Mouse (Mus musculus): ENCODE data around the gene Mfsd4a. TPM values are rescaled to one million over a fixed set of nuclear protein-coding genes. Genes with fewer than 3 reads are reported as not detected.

Mfsd4a gene
- polyA plus RNA-seq, 1 experiment from 2014 or later = 10.7 TPM

GRCm38 (mm10) chr1:132060036-132060769 is 7.7 kb downstream of the Mfsd4a start:
- DNase-seq (ENCODE audit: low spot score) (no peak), ATAC-seq (ENCODE audit: insufficient read depth, low FRiP score, low TSS enrichment) (no peak)
- Histone ChIP-seq H3K9me3 (ENCODE audit: control insufficient read depth, low read length) (no peaks in the 10 kb centered on the region), H3K4me1 (ENCODE audit: control insufficient read depth, insufficient read depth, low read length) (no peaks in the 10 kb centered on the region), H3K27me3 (ENCODE audit: control insufficient read depth, insufficient read depth, low read length) (no peaks in the 10 kb centered on the region), H3K9ac (ENCODE audit: low read length) (no peak overlapping the region), H3K4me3 (ENCODE audit: low read depth, low read length) (no peak overlapping the region), H3K27ac (ENCODE audit: low read depth, low read length) (no peak overlapping the region), H3K4me2 (ENCODE audit: low read depth) (no peak overlapping the region), H3K36me3 (ENCODE audit: control insufficient read depth, insufficient read depth, low read length) (no peaks in the 10 kb centered on the region)
- WGBS = 67% methylated on average over 7 of the region's 7 CpGs

GRCm38 (mm10) chr1:132058558-132058957 is 9.3 kb downstream of the Mfsd4a start:
- 90% methylated on average over 5 of the region's 5 CpGs for WGBS
- H3K9ac ChIP-seq (ENCODE audit: low read length) = no peak overlapping the region
- H3K4me2 ChIP-seq (ENCODE audit: low read depth) = no peak overlapping the region
- no peaks in the 10 kb centered on the region for H3K27me3 ChIP-seq (ENCODE audit: control insufficient read depth, insufficient read depth, low read length)
- DNase-seq (ENCODE audit: low spot score) (no peak), ATAC-seq (ENCODE audit: insufficient read depth, low FRiP score, low TSS enrichment) (no peak)
- H3K4me1 ChIP-seq (ENCODE audit: control insufficient read depth, insufficient read depth, low read length) = no peaks in the 10 kb centered on the region
- no peak overlapping the region for H3K4me3 ChIP-seq (ENCODE audit: low read depth, low read length)
- no peaks in the 10 kb centered on the region for H3K9me3 ChIP-seq (ENCODE audit: control insufficient read depth, low read length)
- H3K27ac ChIP-seq (ENCODE audit: low read depth, low read length) = no peak overlapping the region
- no peaks in the 10 kb centered on the region for H3K36me3 ChIP-seq (ENCODE audit: control insufficient read depth, insufficient read depth, low read length)

DNA sequence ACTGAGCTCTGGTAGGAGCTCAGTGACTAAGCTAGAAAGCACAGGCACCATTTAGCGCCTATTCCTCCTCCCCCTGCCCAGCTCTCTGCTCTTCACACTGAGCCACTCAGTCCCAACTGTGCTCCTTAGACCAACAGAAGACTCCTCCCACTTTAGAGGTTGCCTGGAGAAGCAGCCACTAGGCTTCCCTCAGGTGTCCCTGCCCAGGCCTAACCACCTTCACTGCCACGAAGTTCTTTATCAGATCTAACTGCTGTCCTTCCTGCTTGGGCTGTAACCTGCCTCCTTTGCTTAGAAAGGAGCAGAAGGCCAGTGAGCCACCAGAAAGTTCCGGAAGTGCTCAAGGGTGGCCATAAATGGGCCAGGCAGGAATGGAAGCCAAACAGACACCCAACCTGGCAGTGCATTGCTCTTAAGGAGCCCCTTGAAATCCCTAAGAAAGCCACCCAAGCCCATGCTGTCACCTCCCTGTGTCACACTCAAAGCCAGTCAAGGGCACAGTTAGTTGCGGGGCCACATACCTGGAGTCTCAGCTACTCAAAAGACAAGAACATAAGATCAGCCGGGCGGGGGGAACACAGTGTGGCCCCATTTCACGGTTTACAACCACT is 12.7 kb downstream of the Mfsd4a start:
- 81% methylated on average over 7 of the region's 7 CpGs for WGBS
- H3K4me3 ChIP-seq (ENCODE audit: low read depth, low read length) = no peak overlapping the region
- no peak overlapping the region for H3K27ac ChIP-seq (ENCODE audit: low read depth, low read length)
- no peak overlapping the region for H3K4me2 ChIP-seq (ENCODE audit: low read depth)
- H3K4me1 ChIP-seq (ENCODE audit: control insufficient read depth, insufficient read depth, low read length) = no peaks in the 10 kb centered on the region
- no peaks in the 10 kb centered on the region for H3K36me3 ChIP-seq (ENCODE audit: control insufficient read depth, insufficient read depth, low read length)
- H3K27me3 ChIP-seq (ENCODE audit: control insufficient read depth, insufficient read depth, low read length) = no peaks in the 10 kb centered on the region
- H3K9ac ChIP-seq (ENCODE audit: low read length) = no peak overlapping the region
- DNase-seq (ENCODE audit: low spot score) = no peak
- ATAC-seq (ENCODE audit: insufficient read depth, low FRiP score, low TSS enrichment) = no peak
- no peaks in the 10 kb centered on the region for H3K9me3 ChIP-seq (ENCODE audit: control insufficient read depth, low read length)

DNA sequence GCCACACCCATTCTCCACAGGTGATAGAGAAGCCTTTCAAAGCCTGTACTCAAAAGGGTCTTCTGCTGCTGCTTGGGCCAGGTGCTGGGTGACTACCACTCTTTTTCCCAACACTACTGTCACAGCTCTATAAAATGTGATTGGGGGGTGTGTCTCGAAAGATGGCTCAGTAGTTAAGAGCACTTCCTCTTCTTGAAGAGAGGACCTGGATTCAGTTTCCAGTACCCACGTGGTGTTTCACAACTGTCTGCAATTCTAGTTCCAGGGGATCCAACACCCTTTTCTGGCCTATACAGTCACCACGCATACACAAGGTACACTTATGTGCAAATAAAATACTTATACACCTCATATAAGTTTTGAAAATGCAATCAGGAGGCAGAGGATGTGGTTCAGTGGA is 13.5 kb downstream of the Mfsd4a start:
- no peak for ATAC-seq (ENCODE audit: insufficient read depth, low FRiP score, low TSS enrichment)
- H3K9me3 ChIP-seq (ENCODE audit: control insufficient read depth, low read length) = no peaks in the 10 kb centered on the region
- H3K4me3 ChIP-seq (ENCODE audit: low read depth, low read length) = no peak overlapping the region
- no peak overlapping the region for H3K9ac ChIP-seq (ENCODE audit: low read length)
- no peak overlapping the region for H3K27ac ChIP-seq (ENCODE audit: low read depth, low read length)
- no peaks in the 10 kb centered on the region for H3K27me3 ChIP-seq (ENCODE audit: control insufficient read depth, insufficient read depth, low read length)
- 77% methylated on average over 3 of the region's 3 CpGs for WGBS
- H3K4me1 ChIP-seq (ENCODE audit: control insufficient read depth, insufficient read depth, low read length) = no peaks in the 10 kb centered on the region
- no peak overlapping the region for H3K4me2 ChIP-seq (ENCODE audit: low read depth)
- H3K36me3 ChIP-seq (ENCODE audit: control insufficient read depth, insufficient read depth, low read length) = no peaks in the 10 kb centered on the region
- no peak for DNase-seq (ENCODE audit: low spot score)

GRCm38 (mm10) chr1:132051746-132052145 is 16.1 kb downstream of the Mfsd4a start:
- Histone ChIP-seq H3K27me3 (ENCODE audit: control insufficient read depth, insufficient read depth, low read length) (no peaks in the 10 kb centered on the region), H3K4me2 (ENCODE audit: low read depth) (no peak overlapping the region), H3K4me1 (ENCODE audit: control insufficient read depth, insufficient read depth, low read length) (no peaks in the 10 kb centered on the region), H3K27ac (ENCODE audit: low read depth, low read length) (no peak overlapping the region), H3K36me3 (ENCODE audit: control insufficient read depth, insufficient read depth, low read length) (no peaks in the 10 kb centered on the region), H3K4me3 (ENCODE audit: low read depth, low read length) (no peak overlapping the region), H3K9me3 (ENCODE audit: control insufficient read depth, low read length) (no peaks in the 10 kb centered on the region), H3K9ac (ENCODE audit: low read length) (no peak overlapping the region)
- no peak for DNase-seq (ENCODE audit: low spot score)
- no peak for ATAC-seq (ENCODE audit: insufficient read depth, low FRiP score, low TSS enrichment)
- 84% methylated on average over 3 of the region's 3 CpGs for WGBS

- WGBS = 30% methylated on average over 15 of the region's 15 CpGs
- H3K9ac ChIP-seq (ENCODE audit: low read length) = no peak overlapping the region
- no peak overlapping the region for H3K27ac ChIP-seq (ENCODE audit: low read depth, low read length)
- H3K4me1 ChIP-seq (ENCODE audit: control insufficient read depth, insufficient read depth, low read length) = no peaks in the 10 kb centered on the region
- peak; percentile 77 for DNase-seq (ENCODE audit: low spot score)
- H3K27me3 ChIP-seq (ENCODE audit: control insufficient read depth, insufficient read depth, low read length) = no peaks in the 10 kb centered on the region
- H3K4me3 ChIP-seq (ENCODE audit: low read depth, low read length) = no peak overlapping the region
- H3K4me2 ChIP-seq (ENCODE audit: low read depth) = no peak overlapping the region
- no peaks in the 10 kb centered on the region for H3K9me3 ChIP-seq (ENCODE audit: control insufficient read depth, low read length)
- no peaks in the 10 kb centered on the region for H3K36me3 ChIP-seq (ENCODE audit: control insufficient read depth, insufficient read depth, low read length)
- ATAC-seq (ENCODE audit: insufficient read depth, low FRiP score, low TSS enrichment) = no peak
Observed at GRCm38 (mm10) chr1:132046143-132046735, 21.6 kb downstream of the Mfsd4a start.

- H3K27ac ChIP-seq (ENCODE audit: low read depth, low read length) = no peak overlapping the region
- no peaks in the 10 kb centered on the region for H3K36me3 ChIP-seq (ENCODE audit: control insufficient read depth, insufficient read depth, low read length)
- H3K4me3 ChIP-seq (ENCODE audit: low read depth, low read length) = no peak overlapping the region
- 78% methylated on average over 4 of the region's 4 CpGs for WGBS
- DNase-seq (ENCODE audit: low spot score) = no peak
- no peaks in the 10 kb centered on the region for H3K9me3 ChIP-seq (ENCODE audit: control insufficient read depth, low read length)
- H3K4me1 ChIP-seq (ENCODE audit: control insufficient read depth, insufficient read depth, low read length) = no peaks in the 10 kb centered on the region
- no peak overlapping the region for H3K4me2 ChIP-seq (ENCODE audit: low read depth)
- no peak for ATAC-seq (ENCODE audit: insufficient read depth, low FRiP score, low TSS enrichment)
- H3K27me3 ChIP-seq (ENCODE audit: control insufficient read depth, insufficient read depth, low read length) = no peaks in the 10 kb centered on the region
- no peak overlapping the region for H3K9ac ChIP-seq (ENCODE audit: low read length)
Observed at GRCm38 (mm10) chr1:132043759-132044158, 24.1 kb downstream of the Mfsd4a start.

DNA sequence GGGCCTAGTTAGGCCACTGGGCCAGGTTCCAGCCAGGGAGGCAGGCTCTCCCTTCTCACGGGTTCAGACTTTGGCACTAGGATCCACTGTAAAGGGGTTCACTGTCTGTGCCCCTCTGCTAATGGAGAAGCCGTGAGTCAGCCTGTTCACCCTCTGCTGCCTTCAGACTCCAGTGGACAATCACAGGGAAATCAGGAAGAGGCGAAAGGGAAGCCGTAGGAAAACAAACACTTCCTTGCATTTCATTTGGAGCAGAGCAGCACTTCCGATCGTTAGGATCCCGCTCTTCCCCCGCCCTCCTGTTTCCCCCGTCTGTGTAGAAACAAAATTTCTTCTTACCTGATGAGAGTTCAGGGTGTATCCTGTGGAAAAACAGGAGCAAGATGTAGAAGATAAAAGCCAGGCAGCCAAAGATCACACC is 27.7 kb downstream of the Mfsd4a start:
- no peak overlapping the region for H3K27ac ChIP-seq (ENCODE audit: low read depth, low read length)
- no peaks in the 10 kb centered on the region for H3K9me3 ChIP-seq (ENCODE audit: control insufficient read depth, low read length)
- no peaks in the 10 kb centered on the region for H3K4me1 ChIP-seq (ENCODE audit: control insufficient read depth, insufficient read depth, low read length)
- H3K27me3 ChIP-seq (ENCODE audit: control insufficient read depth, insufficient read depth, low read length) = no peaks in the 10 kb centered on the region
- H3K4me3 ChIP-seq (ENCODE audit: low read depth, low read length) = no peak overlapping the region
- ATAC-seq (ENCODE audit: insufficient read depth, low FRiP score, low TSS enrichment) (no peak), DNase-seq (ENCODE audit: low spot score) (no peak)
- H3K36me3 ChIP-seq (ENCODE audit: control insufficient read depth, insufficient read depth, low read length) = no peaks in the 10 kb centered on the region
- H3K4me2 ChIP-seq (ENCODE audit: low read depth) = no peak overlapping the region
- 64% methylated on average over 9 of the region's 9 CpGs for WGBS
- H3K9ac ChIP-seq (ENCODE audit: low read length) = no peak overlapping the region

- H3K4me1 ChIP-seq (ENCODE audit: control insufficient read depth, insufficient read depth, low read length) = no peaks in the 10 kb centered on the region
- no peak for DNase-seq (ENCODE audit: low spot score)
- H3K4me3 ChIP-seq (ENCODE audit: low read depth, low read length) = no peak overlapping the region
- H3K9ac ChIP-seq (ENCODE audit: low read length) = no peak overlapping the region
- no peak for ATAC-seq (ENCODE audit: insufficient read depth, low FRiP score, low TSS enrichment)
- no peaks in the 10 kb centered on the region for H3K36me3 ChIP-seq (ENCODE audit: control insufficient read depth, insufficient read depth, low read length)
- H3K27me3 ChIP-seq (ENCODE audit: control insufficient read depth, insufficient read depth, low read length) = no peaks in the 10 kb centered on the region
- H3K4me2 ChIP-seq (ENCODE audit: low read depth) = no peak overlapping the region
- H3K9me3 ChIP-seq (ENCODE audit: control insufficient read depth, low read length) = no peaks in the 10 kb centered on the region
- WGBS = 81% methylated on average over 5 of the region's 5 CpGs
- H3K27ac ChIP-seq (ENCODE audit: low read depth, low read length) = no peak overlapping the region
Observed at GRCm38 (mm10) chr1:132038753-132039152, 29.1 kb downstream of the Mfsd4a start.
